Mouse (Mus musculus) gonadal fat pad, adult 2 months (tissue): ENCODE measurements at regions not wholly inside any gene's neighbourhood (a gene's known extent, or its start where the extent isn't known, plus 50 kb on each side); places are given as distances from the start of the nearest gene placed in this dataset.

Experiments
- DNase-seq: peaks from one replicate; pipeline ENCODE4 v3.0.0-alpha.2; 2012; ENCODE audit warnings: low read depth

DNA sequence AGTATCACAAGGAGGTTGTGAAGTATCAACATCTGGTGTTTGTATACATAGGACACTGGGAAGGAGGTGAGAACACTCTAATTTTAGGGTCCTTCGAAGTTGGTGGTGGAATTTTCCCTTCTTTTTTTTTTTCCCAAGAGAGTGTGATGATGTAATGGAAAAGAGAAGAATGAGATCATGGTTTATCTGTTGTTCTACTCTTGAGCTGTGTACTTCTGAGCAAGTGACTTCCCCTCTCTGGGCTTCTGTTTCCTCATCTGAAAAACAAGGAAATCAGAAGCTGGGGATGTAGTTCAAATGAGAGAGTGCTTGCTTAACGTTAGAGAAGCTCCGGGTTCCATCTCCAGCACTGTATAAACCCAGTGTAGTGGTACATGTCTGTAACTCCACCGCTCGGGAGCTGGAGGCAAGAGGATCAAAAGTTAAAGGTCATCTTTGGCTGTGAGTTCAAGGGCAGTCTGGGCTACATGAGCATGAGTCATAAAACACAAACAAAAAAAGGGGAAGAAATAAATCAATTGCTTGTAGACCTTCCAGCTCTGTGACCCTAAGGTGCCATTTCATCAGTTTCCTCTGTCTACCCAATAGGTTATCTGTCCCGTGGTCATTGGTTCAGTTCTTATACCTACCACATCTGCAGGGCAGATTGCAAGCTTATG is 132.5 kb upstream of the Cxcr4 start:
- DNase-seq: no peak

DNA sequence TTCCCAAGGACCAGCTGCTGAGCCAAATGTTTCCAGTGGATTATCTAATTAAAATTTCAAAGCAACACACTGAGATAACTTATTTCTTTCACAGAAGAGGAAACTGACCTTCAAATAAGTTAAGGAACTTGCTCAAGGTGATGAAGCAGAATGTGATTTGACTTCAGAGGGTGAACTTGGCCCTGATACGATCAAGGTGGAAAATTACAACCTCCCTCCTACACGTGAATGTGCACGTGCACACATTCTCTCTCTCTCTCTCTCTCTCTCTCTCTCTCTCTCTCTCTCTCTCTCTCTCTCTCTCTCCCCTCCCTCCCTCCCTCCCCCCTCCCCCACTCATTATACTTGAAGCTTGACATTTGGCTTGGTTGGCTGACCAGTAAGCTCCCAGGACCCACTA is 131.8 kb upstream of the Cxcr4 start:
- DNase-seq: no peak

DNA sequence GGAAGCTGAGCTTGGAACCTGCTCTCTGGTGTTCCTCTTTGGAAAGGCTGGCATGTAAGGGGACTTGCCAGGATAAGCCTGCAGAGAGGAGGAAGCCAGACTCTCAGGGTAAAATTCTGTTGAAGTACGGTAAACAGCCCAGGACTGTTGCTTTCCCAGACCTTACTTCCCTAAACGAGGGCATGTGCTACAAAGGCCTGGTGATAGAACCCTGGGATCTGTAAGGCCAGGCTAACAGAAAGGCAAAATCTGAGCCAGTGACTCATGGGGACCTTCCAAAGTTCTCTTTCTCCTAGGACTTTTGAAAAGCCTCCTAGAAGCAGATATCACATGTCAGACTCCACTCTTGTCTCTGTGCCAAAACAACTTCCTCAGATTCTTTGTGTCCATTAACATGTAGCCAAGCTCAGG is 130.0 kb upstream of the Cxcr4 start:
- DNase-seq: no peak

DNA sequence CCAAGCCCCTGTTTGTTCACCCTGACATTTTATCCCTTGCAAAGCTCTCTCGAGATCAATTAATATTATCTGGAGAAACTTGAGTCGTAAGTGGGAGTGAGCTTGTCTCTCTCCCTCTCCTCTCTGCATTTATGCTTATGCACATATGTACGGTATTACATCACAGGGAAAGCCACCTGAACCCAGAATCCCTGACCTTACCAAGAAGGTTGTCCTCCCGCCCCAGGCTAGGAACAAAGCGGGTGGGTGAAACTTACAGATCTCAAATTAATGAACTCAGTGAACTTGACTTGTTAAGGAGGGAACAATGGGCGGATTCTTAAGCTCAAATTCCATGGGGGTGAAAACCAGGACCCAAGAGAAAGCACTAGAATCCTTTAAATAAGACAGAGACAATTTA is 122.8 kb upstream of the Cxcr4 start:
- no peak for DNase-seq

DNA sequence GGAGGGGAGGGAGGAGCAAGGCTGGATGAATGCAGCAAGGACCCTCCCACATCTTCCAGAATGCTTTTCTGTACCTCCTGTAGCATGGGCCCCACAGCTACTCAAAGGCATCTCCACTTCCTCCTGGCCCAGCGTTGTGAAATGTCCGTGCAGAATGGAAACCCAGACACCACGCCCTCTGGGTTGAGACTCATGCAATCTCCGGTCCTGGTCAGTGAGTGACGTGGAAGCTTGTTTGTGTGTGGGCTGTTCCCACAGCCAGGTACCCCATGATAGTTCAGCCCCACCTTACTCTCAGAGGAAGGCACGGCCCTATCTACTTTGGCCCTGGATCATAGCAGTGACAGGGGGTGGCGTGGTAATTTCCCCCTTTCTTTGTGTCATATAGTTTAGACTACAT is 120.8 kb upstream of the Cxcr4 start:
- DNase-seq: no peak

DNA sequence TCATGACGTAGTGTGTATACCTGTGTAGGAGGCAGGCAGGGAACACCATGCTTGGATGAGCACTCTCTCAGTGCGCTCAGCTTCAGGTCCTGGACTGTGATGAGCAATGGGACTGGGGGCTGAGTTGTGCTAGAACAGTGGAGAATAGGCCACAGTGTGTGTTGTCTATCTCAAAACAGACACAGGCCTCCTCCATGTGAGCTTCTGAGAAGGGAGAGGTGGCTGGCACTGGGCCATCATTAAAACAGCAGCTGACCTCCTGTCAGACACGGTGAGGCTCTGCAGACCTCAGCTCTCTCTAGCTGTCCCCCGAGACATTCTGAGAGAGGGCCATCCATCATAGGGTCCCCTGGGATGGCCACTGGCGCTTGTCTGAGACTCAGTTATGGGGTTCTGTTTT is 119.0 kb upstream of the Cxcr4 start:
- no peak for DNase-seq

DNA sequence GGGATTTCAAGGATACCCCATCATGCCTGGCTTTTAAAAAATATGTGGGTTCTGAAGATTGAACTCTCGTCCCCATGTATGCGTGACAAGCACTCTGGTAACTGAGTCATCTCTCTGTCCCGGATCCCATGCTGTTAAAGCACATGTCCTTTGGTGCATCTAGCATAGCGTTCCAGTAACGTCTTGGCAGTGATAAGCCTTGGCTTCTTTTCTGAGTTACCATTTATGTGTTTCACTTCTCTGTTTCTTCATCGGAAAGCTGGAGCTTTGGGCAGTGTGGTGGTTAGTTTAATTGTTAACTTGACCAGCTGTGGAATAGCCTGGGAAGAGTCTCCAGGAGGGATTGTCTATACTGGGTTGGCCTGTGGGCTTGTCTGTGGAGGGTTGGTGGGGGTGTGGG is 115.7 kb upstream of the Cxcr4 start:
- no peak for DNase-seq

DNA sequence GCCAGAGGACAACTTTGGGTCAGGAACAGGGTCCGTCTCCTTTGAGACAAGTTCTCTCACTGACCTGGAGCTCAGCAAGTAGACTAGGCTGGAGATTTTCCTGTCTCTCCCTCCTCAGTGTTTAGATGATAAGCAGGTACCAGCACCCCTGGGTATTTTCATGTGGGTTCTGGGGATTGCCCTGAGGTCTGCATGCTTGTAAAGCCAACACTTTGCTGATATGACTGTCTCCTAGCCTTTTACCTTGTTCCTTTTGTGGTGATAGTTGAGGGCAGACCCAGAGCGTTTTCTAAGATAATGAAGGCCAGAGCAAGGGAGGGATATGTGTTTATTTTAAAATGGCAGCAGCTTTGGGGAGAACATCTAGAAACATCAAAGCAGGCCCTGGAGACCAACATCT is 114.1 kb upstream of the Cxcr4 start:
- no peak for DNase-seq

DNA sequence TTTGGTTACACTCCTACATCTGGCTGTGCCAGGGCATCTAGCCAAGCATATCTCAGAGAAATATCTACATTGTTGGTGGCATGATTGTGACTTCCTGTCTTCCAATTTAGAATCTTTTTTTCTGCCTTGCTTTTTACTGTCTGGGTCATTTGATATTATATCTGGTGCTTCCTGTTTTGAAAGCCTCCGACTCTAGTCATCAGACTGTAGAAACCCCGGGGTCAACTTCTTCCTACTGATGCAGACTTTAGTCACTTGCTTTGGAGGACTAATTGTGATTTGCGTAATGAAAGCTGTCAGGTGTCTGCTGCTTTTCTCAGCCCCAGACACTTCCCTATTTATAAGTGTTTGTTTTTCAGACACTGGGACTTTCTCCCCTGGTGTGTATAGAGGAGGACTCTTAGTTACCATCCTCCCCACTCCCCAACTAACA is 113.0 kb upstream of the Cxcr4 start:
- no peak for DNase-seq

DNA sequence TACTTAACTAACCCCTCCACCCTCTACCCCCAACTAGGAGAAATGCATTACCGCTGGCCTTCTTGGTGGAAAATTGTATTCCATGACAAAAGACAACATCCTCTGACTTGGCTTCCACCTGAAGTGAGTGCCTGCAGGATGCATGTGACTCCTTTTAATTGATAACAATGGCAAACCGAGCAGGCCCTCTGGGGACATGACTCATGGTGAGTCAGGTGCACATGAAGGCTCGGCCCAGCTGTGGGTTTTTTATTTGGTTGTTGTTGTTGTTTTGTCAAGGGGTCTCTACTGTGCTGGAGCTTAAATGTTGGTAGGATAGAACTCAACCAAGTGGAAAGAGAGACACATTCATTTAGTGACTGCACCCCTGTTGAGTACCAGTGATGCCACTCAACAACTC is 109.2 kb upstream of the Cxcr4 start:
- DNase-seq: no peak

DNA sequence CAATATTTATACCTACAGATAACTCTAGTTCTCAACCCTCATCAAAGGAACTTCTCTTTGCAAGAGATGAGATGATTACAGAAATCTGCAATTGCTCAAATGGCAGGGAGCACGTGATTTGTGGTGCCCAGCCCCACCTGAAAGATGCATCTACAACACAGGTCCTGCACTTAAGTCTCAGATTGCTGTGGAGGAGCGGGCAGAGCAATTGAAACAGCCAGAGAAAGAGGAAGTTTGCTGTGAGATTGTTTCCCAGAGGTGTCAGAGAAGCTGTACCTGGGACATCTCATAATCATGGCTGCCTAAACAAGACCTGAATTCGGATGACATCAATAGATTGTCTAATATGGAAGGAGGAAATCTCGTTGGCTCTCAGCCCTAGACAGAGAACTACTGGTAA is 105.9 kb upstream of the Cxcr4 start:
- no peak for DNase-seq

DNA sequence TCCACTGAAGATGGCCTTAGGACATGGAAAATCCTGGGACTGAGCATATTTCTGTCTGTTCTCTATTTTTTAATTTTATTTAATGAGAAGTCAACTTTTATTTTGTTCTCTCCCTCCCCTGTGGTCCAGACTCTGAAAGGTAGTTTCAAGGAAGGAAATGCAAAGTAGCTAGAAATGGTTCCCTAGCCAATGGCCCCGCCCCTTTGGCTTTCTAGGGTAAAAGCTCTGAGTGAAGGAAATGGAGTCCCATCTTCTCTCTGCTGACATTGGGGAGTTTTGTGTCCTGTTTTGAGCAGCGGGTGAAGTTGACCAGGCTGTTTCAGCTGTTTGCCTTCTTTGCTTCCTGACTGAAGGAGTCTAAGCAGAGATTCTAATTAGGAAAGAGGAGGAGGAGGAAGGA is 103.8 kb upstream of the Cxcr4 start:
- DNase-seq: no peak

DNA sequence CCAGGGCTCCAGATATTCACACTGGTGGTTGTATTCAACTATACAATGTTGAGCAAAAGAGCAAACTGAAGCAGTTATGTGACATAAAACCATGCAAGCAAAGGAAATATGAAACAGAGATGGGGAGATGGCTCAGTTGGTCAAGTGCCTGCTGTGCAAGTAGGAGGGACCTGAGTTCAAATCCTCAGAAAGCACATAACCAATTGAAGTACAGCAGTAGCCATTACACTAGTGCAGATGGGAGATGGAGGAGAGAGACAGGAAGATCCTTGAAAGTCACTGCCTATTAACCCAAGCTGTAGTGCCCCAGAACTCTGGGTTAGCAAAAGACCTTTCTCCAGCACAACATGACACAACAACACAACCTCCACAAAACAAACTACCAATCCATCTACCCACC is 100.7 kb upstream of the Cxcr4 start:
- no peak for DNase-seq

DNA sequence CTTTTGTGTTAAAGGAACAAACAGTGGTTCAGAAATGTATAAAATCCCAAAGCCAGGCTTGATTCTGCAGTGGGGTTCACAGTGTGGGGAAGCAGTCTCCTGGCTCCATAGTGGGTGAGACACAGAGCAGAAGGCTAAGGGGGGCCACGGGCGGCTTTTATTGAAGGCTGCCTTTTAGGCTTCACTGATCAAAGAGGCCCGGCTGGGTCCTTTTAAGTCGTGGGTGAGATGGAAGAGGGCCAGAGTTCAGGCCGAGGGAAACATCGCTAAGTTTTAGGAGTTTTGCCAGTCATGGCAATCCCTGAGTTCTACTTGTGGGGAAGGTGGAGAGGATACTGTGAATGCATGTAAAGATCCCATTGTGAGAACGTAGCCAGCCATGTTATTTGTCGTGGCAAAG is 100.2 kb upstream of the Cxcr4 start:
- no peak for DNase-seq

DNA sequence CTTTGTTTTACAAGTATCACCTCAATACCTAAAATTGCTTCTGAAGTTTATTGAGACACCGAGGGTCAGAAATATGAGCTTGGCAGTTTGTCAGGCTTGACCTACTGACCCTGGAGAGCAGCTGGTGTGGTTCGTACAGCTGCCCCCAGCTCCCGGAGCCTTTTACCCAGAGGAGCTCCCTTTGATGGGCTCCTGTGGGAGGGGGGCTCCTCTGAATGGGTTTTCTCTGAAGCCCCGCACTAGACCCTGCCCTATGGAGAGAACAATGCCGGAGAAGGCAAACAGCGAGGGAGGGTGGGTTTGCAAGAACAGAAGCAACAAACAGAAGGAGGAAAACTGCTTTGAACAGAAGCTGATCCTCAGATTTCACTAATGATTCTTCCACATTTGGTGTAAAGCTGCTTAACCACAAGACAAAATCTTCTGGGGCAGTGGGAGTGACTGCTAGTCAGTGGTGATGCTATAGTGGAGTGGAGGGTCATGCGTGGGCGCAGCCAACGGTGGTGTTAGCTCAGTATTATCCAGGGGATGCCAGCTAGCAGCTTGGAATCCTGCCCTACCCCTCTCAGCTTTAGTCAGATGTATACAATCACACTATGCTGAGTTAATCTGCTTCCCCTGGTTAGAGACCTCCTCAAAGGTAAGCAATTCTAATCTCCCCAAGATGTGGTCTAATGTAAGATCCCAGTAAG is 95.3 kb upstream of the Cxcr4 start:
- no peak for DNase-seq

DNA sequence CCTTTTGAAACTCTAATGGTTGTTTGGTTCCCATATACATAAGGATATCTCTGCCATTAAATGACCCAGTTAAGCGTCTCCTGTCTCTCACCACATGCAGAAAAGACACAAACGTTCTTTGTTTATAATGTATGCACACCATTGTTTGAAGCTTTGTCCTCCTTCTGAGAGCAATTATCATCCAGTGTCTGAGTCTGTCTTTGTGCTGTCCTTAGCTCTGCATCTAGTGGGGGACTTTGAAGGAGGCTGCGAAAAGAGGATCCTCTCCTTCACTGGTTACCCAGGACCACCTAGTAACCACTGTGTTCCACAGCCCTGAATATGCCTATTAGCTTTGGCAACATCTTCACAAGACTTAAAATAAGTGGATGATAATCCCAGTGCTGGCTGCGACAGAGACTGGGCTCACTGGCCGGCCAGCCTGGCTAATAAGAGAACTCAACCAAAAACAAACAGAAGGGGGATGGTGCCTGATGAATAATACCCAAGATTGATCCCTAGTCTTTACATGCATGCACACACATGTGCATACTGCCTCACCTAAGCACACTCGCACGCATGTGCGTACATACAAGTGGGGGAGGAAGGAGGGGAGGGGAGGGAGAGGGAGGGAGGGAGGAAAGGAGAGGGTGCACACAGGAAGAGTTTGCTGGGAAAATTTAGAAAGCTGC is 93.5 kb upstream of the Cxcr4 start:
- DNase-seq: no peak

DNA sequence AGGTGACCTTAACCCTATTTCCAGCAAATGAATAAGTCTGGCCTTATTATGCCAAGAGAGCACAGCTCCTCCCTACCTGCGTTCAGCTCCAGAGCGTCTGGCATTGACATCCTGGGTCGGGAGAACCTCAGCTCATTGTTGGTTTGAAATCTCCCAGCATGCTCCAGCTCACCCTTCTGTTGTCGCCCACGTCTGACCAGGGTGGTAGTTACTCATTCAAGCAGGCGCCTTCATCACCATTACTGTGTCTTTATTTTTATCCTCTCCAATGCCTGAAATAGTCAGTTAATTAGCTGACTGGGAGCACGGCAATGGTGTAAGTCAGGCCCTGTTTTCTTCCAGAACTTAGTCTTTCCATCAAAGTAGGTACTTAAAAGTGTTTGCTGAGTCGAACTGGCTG is 90.8 kb upstream of the Cxcr4 start:
- DNase-seq: no peak

DNA sequence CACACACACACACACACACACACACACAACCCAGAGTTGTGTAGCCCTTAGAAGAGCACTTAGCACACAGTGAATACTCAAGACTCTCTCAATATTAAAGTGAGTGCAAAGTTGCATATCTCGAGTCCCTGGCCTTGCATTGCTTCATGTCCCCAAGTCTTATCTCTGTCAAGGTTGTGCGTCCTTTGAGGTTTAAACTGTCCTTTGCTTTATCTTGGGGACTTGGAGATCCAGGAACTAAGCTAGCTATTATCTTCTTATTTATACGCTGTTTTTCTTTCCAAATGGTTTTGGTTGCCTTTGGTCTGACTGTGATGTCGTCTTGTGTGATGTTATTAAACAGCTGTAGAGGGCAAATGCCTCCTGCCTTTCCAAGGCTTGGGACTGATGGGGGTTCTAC is 89.2 kb upstream of the Cxcr4 start:
- no peak for DNase-seq

DNA sequence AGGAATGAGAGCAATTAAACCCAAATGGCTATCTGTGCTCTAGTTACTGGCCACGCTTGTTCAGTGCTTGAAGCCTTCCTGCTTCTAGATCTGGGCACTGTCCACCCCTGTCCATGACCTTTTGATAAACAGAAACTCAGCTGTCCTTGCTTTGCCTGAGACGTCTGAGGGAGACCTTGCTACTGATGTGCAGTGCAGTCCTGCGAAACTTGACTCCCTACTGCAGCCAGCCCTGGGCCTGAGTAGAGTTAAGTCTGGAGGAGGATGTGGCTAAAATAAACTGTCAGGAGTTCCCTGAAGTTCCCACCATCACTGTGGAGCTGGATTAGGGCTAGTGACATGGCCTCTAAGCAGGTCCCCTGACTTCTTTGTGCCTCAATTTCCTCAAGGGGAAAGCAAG is 88.4 kb upstream of the Cxcr4 start:
- no peak for DNase-seq

DNA sequence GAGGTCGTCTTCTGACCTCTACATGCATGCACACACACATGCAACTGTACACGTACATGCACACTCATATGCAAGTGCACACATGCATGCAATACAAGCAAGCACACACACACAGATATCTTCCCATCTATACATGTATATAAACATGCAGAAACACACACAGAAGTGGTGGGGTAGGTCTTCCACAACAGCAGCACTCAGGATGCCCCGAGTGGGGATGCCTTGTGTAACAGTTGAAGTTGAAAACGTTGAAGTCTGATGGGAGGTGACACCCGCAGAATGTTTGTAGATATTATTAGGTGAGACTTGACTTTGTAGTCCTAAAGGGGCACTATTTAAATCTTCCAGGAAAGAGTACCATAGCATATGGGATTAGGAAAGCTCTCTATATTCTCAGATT is 87.9 kb upstream of the Cxcr4 start:
- DNase-seq: no peak

DNA sequence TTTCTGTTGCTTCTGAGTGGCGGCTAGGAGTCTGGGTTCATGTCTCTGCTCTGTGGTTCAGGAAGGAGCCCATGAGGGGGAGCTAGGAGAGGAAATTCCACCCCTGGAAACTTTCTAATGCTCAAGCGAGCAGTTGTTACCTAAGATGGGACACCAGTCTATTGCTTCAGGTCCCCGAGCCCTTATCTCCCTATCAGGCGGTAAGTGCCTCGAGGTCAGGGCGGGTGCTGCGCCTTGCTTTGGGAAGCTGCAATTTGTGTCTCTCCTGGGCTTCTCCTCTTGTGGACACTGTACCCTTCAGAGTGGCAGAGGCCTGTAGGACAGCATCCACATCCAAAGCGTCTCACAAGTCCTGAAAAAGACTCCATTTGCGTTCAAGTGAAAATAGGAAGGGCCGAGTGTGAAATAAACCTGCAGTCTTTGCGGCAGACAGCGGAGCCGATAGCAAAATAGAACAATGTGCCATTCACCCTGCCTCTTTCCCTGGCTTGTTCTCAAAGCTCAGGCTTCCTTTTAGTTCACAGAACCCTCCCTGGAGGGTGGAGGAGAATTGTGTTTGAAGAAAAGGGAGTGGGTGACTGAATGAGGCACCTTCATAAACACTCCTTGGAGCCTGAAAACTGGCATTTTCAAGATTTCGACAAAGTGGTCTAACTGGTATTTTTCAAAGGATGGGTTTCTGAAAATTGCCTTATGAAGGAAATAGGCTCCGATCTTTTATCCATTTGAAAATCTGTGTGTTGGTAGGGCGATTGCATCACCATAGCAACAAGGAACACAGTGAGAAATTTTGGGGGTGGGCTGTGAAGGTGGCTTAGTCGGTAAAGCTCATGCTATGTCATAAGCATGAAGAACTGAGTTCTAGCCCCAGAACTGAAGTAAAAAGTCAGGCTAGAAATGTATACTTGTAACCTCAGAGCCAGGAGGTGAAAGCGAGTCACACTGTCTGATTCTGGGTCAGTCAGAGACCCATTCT is 87.2 kb upstream of the Cxcr4 start:
- no peak for DNase-seq

DNA sequence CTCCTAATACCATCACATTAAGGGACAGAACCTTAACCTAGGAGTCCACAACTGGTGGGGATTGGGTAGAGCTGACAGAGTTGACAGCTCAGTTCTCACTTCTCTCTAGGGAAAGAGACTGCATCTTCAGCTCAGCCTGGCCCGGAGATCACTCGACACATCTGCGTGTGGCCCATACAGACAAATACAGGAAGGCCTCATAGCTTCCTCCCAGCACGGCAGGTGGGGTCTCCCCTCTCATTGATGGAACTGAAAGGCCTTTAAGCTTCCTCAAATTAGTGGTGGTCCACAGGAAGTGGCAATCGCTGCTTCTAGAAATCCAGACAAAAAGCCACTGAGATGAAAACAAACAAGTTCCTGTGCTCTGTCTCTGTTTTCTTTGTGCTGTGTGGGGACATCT is 83.4 kb upstream of the Cxcr4 start:
- DNase-seq: no peak
